Mouse (Mus musculus): Measurements from ENCODE around the gene Vmn2r9. TPM values are rescaled to one million over a fixed set of nuclear protein-coding genes. Genes with fewer than 3 reads are reported as not detected.
"Not testable (repeated sequence)": the region's sequence is repeated elsewhere in the genome, so short reads cannot be mapped to it uniquely, and the experiment has no call there.

The Vmn2r9 gene
- not detected in 2 replicates for polyA plus RNA-seq (2016; fragmentation: Nextera tagmentation; extraction: Ambion mirVana)

DNA sequence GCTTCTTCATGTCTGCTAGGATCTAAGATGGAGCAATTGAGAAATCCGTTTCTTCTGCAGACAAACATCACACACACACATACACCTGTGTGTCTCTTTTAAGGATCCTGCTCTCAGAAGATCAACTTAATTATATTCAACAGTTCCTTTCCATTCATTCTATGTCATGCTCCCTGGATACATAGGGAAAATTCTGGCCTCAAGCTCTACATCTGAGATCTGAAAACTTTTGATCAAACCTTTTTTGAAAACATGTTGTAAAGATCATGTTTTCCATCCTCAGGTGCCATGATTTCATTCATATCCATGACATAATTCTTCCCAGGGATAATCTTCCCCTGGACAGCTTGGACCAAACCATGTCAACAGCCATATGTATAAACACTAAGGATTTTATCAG, at the start of gene Vmn2r9:
Vmn2r9 (minus strand) TSS at position 101 of the 400 bp plus-strand sequence.
- 87% methylated on average over 1 of the region's 1 CpGs for WGBS
- not testable (repeated sequence) for ATAC-seq (ENCODE audit: low FRiP score)

GRCm38 (mm10) chr5:108866746-108867145, 14.3 kb upstream of the Vmn2r9 start:
- not testable (repeated sequence) for H3K27ac ChIP-seq; H3K4me1 ChIP-seq; ATAC-seq (ENCODE audit: low FRiP score); H3K36me3 ChIP-seq; H3K27me3 ChIP-seq; H3K4me2 ChIP-seq (replicated peaks); H3K9me3 ChIP-seq (replicated peaks); H3K4me3 ChIP-seq; H3K9ac ChIP-seq
- whole genome bisulfite sequencing: 14% methylated on average over 1 of the region's 1 CpGs

More for the DNA sequence above, at the start of gene Vmn2r9:
- H3K4me2 ChIP-seq (replicated peaks); H3K27ac ChIP-seq; H3K4me1 ChIP-seq; H3K4me3 ChIP-seq; H3K36me3 ChIP-seq; H3K9me3 ChIP-seq (replicated peaks); H3K9ac ChIP-seq; H3K27me3 ChIP-seq: not testable (repeated sequence)

DNA sequence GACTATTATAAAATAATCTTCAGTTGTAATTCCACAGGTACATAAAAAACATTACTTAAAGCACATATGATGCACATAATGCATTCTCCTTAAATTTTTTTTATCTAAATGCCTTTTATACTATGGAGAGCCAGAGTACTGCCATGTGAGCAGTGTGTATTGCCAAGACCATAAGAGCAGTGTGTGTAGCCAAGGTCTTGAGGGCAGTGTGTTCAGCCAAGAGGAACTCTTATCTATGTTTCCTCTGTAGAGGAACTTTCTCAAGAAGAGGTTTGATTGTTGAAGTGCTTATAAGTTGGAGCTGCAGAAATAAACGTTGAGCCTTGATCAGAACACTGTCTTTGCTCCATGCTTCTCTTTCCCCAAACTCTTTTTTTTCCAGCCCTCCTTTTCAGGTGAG, 2.9 kb downstream of the Vmn2r9 start:
- H3K36me3 ChIP-seq: no peaks in the 10 kb centered on the region
- ATAC-seq (ENCODE audit: low FRiP score): no peak
- 65% methylated on average over 1 of the region's 1 CpGs for WGBS

DNA sequence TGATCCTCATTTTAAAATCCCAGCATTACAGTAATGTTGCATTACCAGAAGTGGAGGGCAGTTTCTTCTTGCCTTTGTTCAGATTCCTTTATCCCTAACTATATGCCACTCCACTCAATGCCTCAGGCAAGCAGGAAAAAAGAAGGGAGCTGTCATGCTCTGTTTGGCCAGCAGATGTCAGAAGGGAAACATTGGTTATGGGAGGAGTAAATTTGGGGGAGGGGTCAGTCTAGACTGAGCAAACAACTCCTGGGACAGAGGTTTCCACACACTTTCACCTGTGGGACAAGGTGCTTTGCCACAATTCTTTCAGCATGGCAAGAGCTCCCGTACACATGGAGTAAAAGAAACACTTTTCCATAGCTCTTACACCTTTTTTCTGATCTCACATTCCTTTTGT, 16.2 kb downstream of the Vmn2r9 start:
- Histone ChIP-seq H3K4me1 (no peaks in the 10 kb centered on the region), H3K9ac (no peak overlapping the region), H3K4me3 (no peak overlapping the region), H3K36me3 (no peaks in the 10 kb centered on the region), H3K9me3 (replicated peaks) (no peaks in the 10 kb centered on the region), H3K4me2 (replicated peaks) (no peak overlapping the region), H3K27me3 (no peaks in the 10 kb centered on the region), H3K27ac (no peak overlapping the region)
- ATAC-seq (ENCODE audit: low FRiP score): no peak
- 70% methylated on average over 1 of the region's 1 CpGs for WGBS

More for the DNA sequence above, 2.9 kb downstream of the Vmn2r9 start:
- Histone ChIP-seq H3K27ac (no peak overlapping the region), H3K4me2 (replicated peaks) (no peak overlapping the region), H3K9ac (no peak overlapping the region), H3K4me3 (no peak overlapping the region), H3K27me3 (no peaks in the 10 kb centered on the region), H3K9me3 (replicated peaks) (no peaks in the 10 kb centered on the region), H3K4me1 (no peaks in the 10 kb centered on the region)

GRCm38 (mm10) chr5:108823276-108823675, 29.1 kb downstream of the Vmn2r9 start:
- no peak for ATAC-seq (ENCODE audit: low FRiP score)
- H3K4me1 ChIP-seq: no peaks in the 10 kb centered on the region
- no peaks in the 10 kb centered on the region for H3K36me3 ChIP-seq
- 92% methylated on average over 2 of the region's 2 CpGs for WGBS
- H3K9me3 ChIP-seq (replicated peaks): no peaks in the 10 kb centered on the region
- no peak overlapping the region for H3K9ac ChIP-seq
- H3K4me3 ChIP-seq: no peak overlapping the region
- H3K27ac ChIP-seq: no peak overlapping the region
- H3K4me2 ChIP-seq (replicated peaks): no peak overlapping the region
- no peaks in the 10 kb centered on the region for H3K27me3 ChIP-seq

DNA sequence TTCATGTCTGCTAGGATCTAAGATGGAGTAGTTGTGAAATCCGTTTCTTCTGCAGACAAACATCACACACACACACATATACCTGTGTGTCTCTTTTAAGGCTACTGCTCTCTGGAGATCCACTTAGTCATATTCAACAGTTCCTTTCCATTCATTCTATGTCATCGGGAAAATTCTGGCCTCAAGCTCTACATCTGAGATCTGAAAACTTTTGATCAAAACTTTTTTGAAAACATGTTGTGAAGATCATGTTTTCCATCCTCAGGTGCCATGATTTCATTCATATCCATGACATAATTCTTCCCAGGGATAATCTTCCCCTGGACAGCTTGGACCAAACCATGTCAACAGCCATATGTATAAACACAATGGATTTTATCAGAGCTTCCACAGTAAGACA, 43.7 kb downstream of the Vmn2r9 start, which contains the start of gene Vmn2r8:
Vmn2r8 (minus strand) TSS at position 101 of the 400 bp plus-strand sequence.
- H3K4me1 ChIP-seq; H3K9me3 ChIP-seq (replicated peaks); H3K27ac ChIP-seq; H3K4me2 ChIP-seq (replicated peaks); H3K36me3 ChIP-seq; H3K27me3 ChIP-seq; H3K4me3 ChIP-seq; H3K9ac ChIP-seq; ATAC-seq (ENCODE audit: low FRiP score): not testable (repeated sequence)
- 76% methylated on average over 2 of the region's 2 CpGs for WGBS

GRCm38 (mm10) chr5:108803646-108804045, 48.8 kb downstream of the Vmn2r9 start:
- no peaks in the 10 kb centered on the region for H3K27me3 ChIP-seq
- H3K4me2 ChIP-seq (replicated peaks): no peak overlapping the region
- WGBS: 56% methylated on average over 1 of the region's 1 CpGs
- H3K4me3 ChIP-seq: no peak overlapping the region
- no peak for ATAC-seq (ENCODE audit: low FRiP score)
- no peak overlapping the region for H3K27ac ChIP-seq
- H3K4me1 ChIP-seq: no peaks in the 10 kb centered on the region
- no peaks in the 10 kb centered on the region for H3K36me3 ChIP-seq
- H3K9me3 ChIP-seq (replicated peaks): no peaks in the 10 kb centered on the region
- H3K9ac ChIP-seq: no peak overlapping the region

DNA sequence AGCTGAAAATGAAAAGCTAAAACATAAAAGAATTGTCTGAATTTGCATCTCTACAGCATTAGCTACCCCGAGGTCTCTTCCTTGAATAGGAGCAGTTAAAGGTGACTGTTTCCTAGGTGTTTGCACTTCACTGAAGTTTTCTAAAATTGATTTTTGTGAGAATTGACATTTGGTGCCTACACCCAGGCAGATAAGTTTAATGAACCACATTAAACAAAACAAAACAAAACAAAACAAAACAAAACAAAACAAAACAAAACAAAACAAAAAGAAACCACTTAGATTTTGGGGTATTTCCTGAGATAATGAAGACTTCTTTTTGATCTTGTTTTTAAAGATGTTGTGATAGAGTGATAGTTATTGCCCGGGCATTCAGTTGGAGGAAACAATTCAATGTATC, 57.1 kb downstream of the Vmn2r9 start, which contains the start of gene Tmed11:
Tmed11 (minus strand) TSS at position 101 of the 400 bp plus-strand sequence.
- H3K27ac ChIP-seq; H3K27me3 ChIP-seq; H3K9me3 ChIP-seq (replicated peaks); H3K36me3 ChIP-seq; ATAC-seq (ENCODE audit: low FRiP score); H3K9ac ChIP-seq; H3K4me2 ChIP-seq (replicated peaks); H3K4me1 ChIP-seq; H3K4me3 ChIP-seq: not testable (repeated sequence)
- WGBS: 70% methylated on average over 2 of the region's 2 CpGs

GRCm38 (mm10) chr5:108790385-108790784, 62.0 kb downstream of the Vmn2r9 start:
- not testable (repeated sequence) for H3K36me3 ChIP-seq; H3K9me3 ChIP-seq (replicated peaks); H3K4me3 ChIP-seq; H3K4me2 ChIP-seq (replicated peaks); H3K9ac ChIP-seq; H3K27me3 ChIP-seq; H3K27ac ChIP-seq; ATAC-seq (ENCODE audit: low FRiP score); H3K4me1 ChIP-seq
- 39% methylated on average over 1 of the region's 1 CpGs for WGBS

Other genes with a start within 250 kb of the Vmn2r9 start
- 54.3 and 63.2 TPM in 2 replicates for gene Gak, start 222.8 kb downstream of the Vmn2r9 start, polyA plus RNA-seq (2016; fragmentation: Nextera tagmentation; extraction: Ambion mirVana)
- gene Tmem175, start 222.8 kb downstream of the Vmn2r9 start, polyA plus RNA-seq (2016; fragmentation: Nextera tagmentation; extraction: Ambion mirVana): 21.6 and 22.3 TPM in 2 replicates
- 11.2 and 12.9 TPM in 2 replicates for gene Idua, start 192.3 kb downstream of the Vmn2r9 start, polyA plus RNA-seq (2016; fragmentation: Nextera tagmentation; extraction: Ambion mirVana)
- gene Dgkq, start 182.9 kb downstream of the Vmn2r9 start, polyA plus RNA-seq (2016; fragmentation: Nextera tagmentation; extraction: Ambion mirVana): 21.9 and 23.5 TPM in 2 replicates
- gene Slc26a1, start 177.0 kb downstream of the Vmn2r9 start, polyA plus RNA-seq (2016; fragmentation: Nextera tagmentation; extraction: Ambion mirVana): 1.6 and 1.7 TPM in 2 replicates
- gene Fgfrl1, start 160.2 kb downstream of the Vmn2r9 start, polyA plus RNA-seq (2016; fragmentation: Nextera tagmentation; extraction: Ambion mirVana): 25.3 and 29.4 TPM in 2 replicates
- 0.65 and 0.76 TPM in 2 replicates for gene Rnf212, start 77.6 kb downstream of the Vmn2r9 start, polyA plus RNA-seq (2016; fragmentation: Nextera tagmentation; extraction: Ambion mirVana)
- gene Tmed11, start 57.2 kb downstream of the Vmn2r9 start, polyA plus RNA-seq (2016; fragmentation: Nextera tagmentation; extraction: Ambion mirVana): not detected in 2 replicates
- gene Vmn2r8, start 43.8 kb downstream of the Vmn2r9 start, polyA plus RNA-seq (2016; fragmentation: Nextera tagmentation; extraction: Ambion mirVana): not detected in 2 replicates
- gene Vmn2r10, start 153.9 kb upstream of the Vmn2r9 start, polyA plus RNA-seq (2016; fragmentation: Nextera tagmentation; extraction: Ambion mirVana): not detected in 2 replicates
- gene Vmn2r11, start 207.0 kb upstream of the Vmn2r9 start, polyA plus RNA-seq (2016; fragmentation: Nextera tagmentation; extraction: Ambion mirVana): not detected in 2 replicates
- not detected in 2 replicates for gene Vmn2r12, start 245.3 kb upstream of the Vmn2r9 start, polyA plus RNA-seq (2016; fragmentation: Nextera tagmentation; extraction: Ambion mirVana)